Mouse (Mus musculus) hindbrain, embryonic 13.5 days (tissue): Measurements from ENCODE around the gene Ccr9. TPM values are rescaled to one million over a fixed set of nuclear protein-coding genes. Genes with fewer than 3 reads are reported as not detected.
"Not testable (repeated sequence)": the region's sequence is repeated elsewhere in the genome, so short reads cannot be mapped to it uniquely, and the experiment has no call there.

Experiments
- ATAC-seq: fragments of 200-750 bp; cut with Nextera tagmentation; 2 replicates; pipeline ENCODE4 v1.8.0; 2017; ENCODE audit warnings: moderate TSS enrichment; ENCODE audit not compliant: low FRiP score
- H3K27ac ChIP-seq: fragments of 300-500 bp; sonication (generic); 2 replicates; pipeline ENCODE4 v1.5.1; 2015; ENCODE audit warnings: inconsistent platforms, mild to moderate bottlenecking, moderate library complexity
- H3K27me3 ChIP-seq: fragments of 300-500 bp; sonication (generic); 2 replicates; pipeline ENCODE4 v1.6.1; 2015; ENCODE audit warnings: mild to moderate bottlenecking, inconsistent platforms
- H3K36me3 ChIP-seq: fragments of 300-500 bp; sonication (generic); 2 replicates; pipeline ENCODE4 v1.6.1; 2015; ENCODE audit warnings: mild to moderate bottlenecking, inconsistent platforms
- H3K4me1 ChIP-seq: fragments of 300-500 bp; sonication (generic); replicated peaks from 2 replicates; pipeline ENCODE4 v1.6.1; 2015; ENCODE audit warnings: inconsistent platforms
- H3K4me2 ChIP-seq: fragments of 300-500 bp; sonication (generic); 2 replicates; pipeline ENCODE4 v1.6.1; 2015; ENCODE audit warnings: inconsistent platforms, mild to moderate bottlenecking, moderate library complexity
- H3K4me3 ChIP-seq: fragments of 300-500 bp; sonication (generic); 2 replicates; pipeline ENCODE4 v1.5.1; 2015; ENCODE audit warnings: mild to moderate bottlenecking, inconsistent platforms
- H3K9ac ChIP-seq: fragments of 300-500 bp; sonication (generic); 2 replicates; pipeline ENCODE4 v1.6.1; 2015; ENCODE audit warnings: mild to moderate bottlenecking, inconsistent platforms
- H3K9me3 ChIP-seq: fragments of 300-500 bp; sonication (generic); 2 replicates; pipeline ENCODE4 v1.6.1; 2016; ENCODE audit warnings: inconsistent platforms
- WGBS: fragments of 180-500 bp; shearing (Covaris S2); methylation state at CpG from one replicate; pipeline ENCODE4 v1.1.7; 2015; 5-methylcytosine and 5-hydroxymethylcytosine counted together
- polyA plus RNA-seq: library from polyadenylated mRNA; unstranded; fragments of >200 nt; fragmentation: Nextera tagmentation; extraction: Ambion mirVana; gene quantifications from 2 replicates; pipeline ENCODE4 v1.2.1, GENCODE M21; 2015

Ccr9 gene
- polyA plus RNA-seq, 1 experiment from 2014 or later = 0.23 TPM

DNA sequence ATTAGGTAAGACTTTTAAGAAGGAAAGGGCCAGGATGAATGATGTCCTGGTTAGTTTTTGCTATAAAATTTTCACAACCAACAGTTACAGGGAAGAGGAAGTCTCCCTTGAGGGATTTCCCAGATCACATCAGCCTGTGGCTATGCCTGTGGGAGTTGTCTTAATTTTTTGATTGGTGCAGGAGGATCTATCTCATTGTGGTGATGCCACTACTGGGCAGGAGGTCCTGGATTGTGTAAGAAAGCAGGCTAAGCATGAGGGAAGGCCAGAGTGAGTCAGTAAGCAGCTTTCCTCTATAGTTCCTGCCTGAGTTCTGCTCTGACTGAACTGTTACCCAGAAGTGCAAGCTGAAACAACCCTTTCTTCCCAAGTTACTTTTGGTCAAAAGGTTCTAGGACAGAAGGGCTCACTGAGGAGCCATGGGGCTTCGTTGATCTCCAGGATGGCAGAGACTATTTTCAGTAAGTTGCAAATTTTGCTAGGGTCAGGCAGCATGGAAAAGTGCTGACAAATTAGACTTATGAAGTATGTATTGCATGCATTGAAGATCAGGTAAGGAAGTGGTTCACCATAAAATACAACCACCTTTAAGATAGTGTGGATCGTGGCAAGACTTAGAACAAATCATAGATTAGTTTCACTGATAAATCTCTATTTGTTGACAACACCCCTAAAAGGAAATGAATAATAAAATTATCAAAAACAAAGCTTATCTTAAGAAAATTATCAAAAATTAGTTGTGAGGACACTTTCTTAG lies 44.7 kb downstream of the Ccr9 start:
- Histone ChIP-seq H3K4me2 (no peak overlapping the region), H3K9me3 (no peaks in the 10 kb centered on the region), H3K9ac (no peak overlapping the region), H3K27me3 (peaks cover 5% of the 10 kb centered on the region; the same call in 1 of the 2 replicates), H3K4me1 (no peaks in the 10 kb centered on the region), H3K4me3 (no peak overlapping the region), H3K36me3 (no peaks in the 10 kb centered on the region), H3K27ac (no peak overlapping the region)
- WGBS = 86% methylated on average over 2 of the region's 2 CpGs
- ATAC-seq = no peak

DNA sequence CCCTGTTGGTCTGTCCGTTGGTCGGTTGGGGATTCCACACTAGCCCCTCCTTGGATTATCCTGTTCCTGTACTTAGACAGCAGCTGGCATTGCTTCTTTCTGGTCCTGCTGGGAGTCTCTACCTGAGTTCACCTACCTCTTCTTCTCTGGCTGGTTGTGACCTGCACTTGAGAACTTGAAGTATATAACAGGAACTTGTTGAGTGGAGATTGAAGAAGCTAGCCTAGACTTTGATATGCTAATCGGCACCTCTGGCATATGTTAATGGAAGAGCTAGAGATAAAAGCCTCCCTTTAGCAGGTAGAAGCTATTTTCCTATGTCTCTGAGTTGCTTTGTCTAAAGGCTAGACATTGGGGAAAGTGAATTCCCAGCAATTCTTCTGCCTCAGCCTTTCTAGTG lies 53.0 kb downstream of the Ccr9 start:
- Histone ChIP-seq H3K4me3 (no peak overlapping the region), H3K4me2 (no peak overlapping the region), H3K9ac (no peak overlapping the region), H3K27me3 (no peaks in the 10 kb centered on the region), H3K9me3 (no peaks in the 10 kb centered on the region), H3K27ac (no peak overlapping the region), H3K4me1 (no peaks in the 10 kb centered on the region), H3K36me3 (no peaks in the 10 kb centered on the region)
- no peak for ATAC-seq
- WGBS = 78% methylated on average over 3 of the region's 3 CpGs

DNA sequence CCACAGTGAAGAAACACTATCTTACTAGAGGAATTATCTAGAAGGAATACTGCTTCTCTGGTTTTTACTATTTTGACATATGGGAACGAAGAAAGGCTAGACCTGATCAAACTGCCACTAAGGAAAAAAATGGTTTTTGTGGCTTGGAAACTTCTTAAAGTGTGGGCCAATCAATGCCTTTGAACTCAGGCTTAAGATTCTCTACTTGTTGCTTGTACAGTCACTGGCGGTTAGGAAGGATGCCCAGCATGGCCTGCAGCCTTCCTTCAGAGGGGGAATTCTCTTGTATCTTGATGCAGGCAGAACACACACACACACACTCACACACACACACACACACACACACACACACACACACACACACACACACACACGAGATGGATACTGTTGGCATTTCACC lies 55.9 kb downstream of the Ccr9 start:
- 70% methylated on average over 3 of the region's 3 CpGs for WGBS
- H3K27ac ChIP-seq = no peak overlapping the region
- no peaks in the 10 kb centered on the region for H3K4me1 ChIP-seq
- H3K27me3 ChIP-seq = no peaks in the 10 kb centered on the region
- H3K4me3 ChIP-seq = no peak overlapping the region
- H3K9me3 ChIP-seq = no peaks in the 10 kb centered on the region
- H3K36me3 ChIP-seq = no peaks in the 10 kb centered on the region
- H3K9ac ChIP-seq = no peak overlapping the region
- H3K4me2 ChIP-seq = no peak overlapping the region
- no peak for ATAC-seq

DNA sequence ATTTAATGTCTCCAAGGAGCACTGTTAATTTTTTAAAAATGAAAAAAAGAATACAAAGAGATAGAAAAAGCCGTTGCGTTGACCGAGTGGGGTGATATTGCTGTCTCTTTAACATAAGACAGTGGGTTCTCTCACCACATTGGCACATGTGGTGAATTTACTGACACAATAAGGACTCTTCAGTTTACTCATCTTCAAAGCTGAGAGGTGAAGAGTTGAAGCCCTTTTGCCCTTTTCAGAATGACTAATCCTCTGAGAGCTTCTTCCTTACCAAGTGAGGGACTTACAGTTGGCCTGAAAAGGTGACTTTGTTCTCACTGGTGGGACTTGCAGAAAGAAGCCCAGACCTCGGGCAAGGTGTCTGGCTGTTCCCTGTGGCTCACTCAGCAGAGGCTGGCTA lies 62.6 kb downstream of the Ccr9 start:
- Histone ChIP-seq H3K27ac (no peak overlapping the region), H3K36me3 (no peaks in the 10 kb centered on the region), H3K9me3 (no peaks in the 10 kb centered on the region), H3K4me3 (no peak overlapping the region), H3K4me1 (no peaks in the 10 kb centered on the region), H3K9ac (no peak overlapping the region), H3K27me3 (no peaks in the 10 kb centered on the region), H3K4me2 (no peak overlapping the region)
- no peak for ATAC-seq
- WGBS = 83% methylated on average over 4 of the region's 4 CpGs

DNA sequence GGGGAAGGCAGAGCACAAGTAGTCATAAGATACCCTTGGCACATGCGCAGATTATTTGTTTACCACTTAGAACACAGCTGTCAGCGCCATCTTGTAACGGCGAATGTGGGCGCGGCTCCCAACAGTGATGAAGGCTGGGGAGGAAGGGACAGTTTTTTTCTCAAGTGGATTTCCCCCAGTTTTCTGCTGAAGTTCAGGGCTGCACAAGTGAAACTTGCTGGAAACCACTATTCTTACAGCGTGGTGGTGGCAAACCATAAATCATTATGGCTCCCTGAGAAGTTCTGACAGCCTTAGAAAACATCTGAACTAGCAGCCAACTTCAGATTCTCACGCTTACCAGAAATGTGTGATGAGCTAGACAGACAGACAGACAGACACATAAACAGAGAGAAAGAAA lies 71.4 kb downstream of the Ccr9 start:
- H3K9me3 ChIP-seq, H3K27me3 ChIP-seq, H3K4me3 ChIP-seq, H3K27ac ChIP-seq, H3K36me3 ChIP-seq, H3K4me2 ChIP-seq, ATAC-seq, H3K9ac ChIP-seq, H3K4me1 ChIP-seq: not testable (repeated sequence)
- WGBS = 86% methylated on average over 8 of the region's 8 CpGs

DNA sequence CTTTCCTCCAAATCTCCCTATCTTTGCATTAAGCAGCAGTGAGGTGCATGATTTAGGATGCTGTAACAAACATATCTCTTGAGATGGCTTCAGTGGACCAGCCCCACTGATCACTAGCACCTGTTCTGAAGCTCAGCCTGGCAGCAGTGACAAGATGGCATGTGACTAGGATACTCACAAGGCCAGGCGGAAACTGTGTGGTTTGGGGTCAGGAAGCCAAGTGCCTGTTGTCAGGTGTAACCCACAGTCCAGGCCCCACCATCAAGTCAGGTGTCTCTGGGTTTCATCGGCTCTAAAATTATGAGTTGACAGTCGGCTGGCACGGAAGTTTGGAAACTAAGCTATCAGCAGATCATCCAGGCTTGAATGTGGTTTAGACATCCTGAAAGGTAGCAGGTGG lies 76.1 kb downstream of the Ccr9 start:
- H3K27me3 ChIP-seq = no peaks in the 10 kb centered on the region
- no peak for ATAC-seq
- WGBS = 92% methylated on average over 4 of the region's 4 CpGs
- H3K9me3 ChIP-seq = no peaks in the 10 kb centered on the region
- H3K27ac ChIP-seq = no peak overlapping the region
- H3K4me2 ChIP-seq = no peak overlapping the region
- H3K36me3 ChIP-seq = no peaks in the 10 kb centered on the region
- H3K4me1 ChIP-seq = no peaks in the 10 kb centered on the region
- no peak overlapping the region for H3K9ac ChIP-seq
- H3K4me3 ChIP-seq = no peak overlapping the region

DNA sequence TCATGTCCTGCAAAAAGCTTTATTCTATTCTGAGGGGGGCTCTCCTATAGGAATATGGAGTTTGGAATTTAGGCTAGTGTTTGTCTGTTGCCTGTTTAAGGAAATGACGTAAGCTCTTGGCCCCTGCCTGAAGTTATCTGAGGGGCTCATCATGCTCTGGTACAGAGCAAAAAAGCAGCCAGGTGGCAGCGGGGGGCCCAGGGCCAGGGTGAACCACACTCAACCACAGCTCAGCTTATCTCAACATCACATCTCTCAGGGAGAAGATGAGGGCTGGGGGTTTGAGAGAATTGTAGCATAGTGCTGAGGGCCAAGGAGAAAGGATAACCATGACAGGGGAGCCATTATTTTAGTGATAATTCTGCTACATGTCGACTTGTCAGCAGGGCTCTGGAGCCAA lies 78.5 kb downstream of the Ccr9 start:
- no peak for ATAC-seq
- Histone ChIP-seq H3K4me3 (no peak overlapping the region), H3K9me3 (no peaks in the 10 kb centered on the region), H3K9ac (no peak overlapping the region), H3K27me3 (no peaks in the 10 kb centered on the region), H3K36me3 (no peaks in the 10 kb centered on the region), H3K27ac (no peak overlapping the region), H3K4me1 (no peaks in the 10 kb centered on the region), H3K4me2 (no peak overlapping the region)
- WGBS = 87% methylated on average over 3 of the region's 3 CpGs

DNA sequence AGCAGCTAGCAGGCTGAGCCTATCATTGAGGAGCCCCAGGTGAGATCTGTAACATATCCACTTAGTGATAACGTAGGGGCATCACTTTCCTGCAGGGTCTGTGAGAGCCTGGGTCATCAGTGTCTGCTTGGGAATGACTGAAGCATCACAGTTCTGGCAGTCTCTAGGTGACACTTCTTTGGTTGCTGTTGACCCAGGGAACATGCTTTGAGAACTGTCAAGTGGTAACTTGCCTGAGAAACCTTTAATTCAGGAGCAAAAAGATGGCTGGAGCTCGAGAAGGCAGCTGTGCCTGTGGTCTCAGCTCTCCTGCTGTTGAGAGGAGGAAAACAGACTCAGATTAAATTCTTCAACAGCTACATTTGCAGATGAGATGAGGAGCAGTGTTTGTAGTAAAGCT lies 79.1 kb downstream of the Ccr9 start:
- ATAC-seq = no peak

DNA sequence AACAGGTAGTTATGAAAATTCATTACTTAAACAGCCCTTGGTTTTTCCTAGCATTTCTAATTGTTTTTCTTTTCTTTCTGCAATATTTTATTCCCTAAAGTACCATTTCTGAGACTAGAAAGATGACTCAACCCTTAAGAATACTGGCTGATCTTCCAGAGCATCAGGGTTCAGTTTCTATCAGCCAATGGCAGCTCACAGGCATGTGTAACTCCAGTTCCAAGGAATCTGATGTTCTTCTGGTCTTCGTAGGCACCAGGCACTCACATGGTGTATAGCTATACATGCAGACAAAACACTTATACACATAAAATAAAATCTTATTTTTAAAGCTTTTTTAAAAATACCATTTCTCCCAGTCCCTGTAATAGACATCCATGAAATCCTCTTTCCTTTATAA lies 79.9 kb downstream of the Ccr9 start:
- Histone ChIP-seq H3K27ac (no peak overlapping the region), H3K4me3 (no peak overlapping the region), H3K27me3 (no peaks in the 10 kb centered on the region), H3K9me3 (no peaks in the 10 kb centered on the region), H3K4me1 (no peaks in the 10 kb centered on the region), H3K9ac (no peak overlapping the region), H3K36me3 (no peaks in the 10 kb centered on the region), H3K4me2 (no peak overlapping the region)
- no peak for ATAC-seq
- 85% methylated on average over 1 of the region's 1 CpGs for WGBS

More for the DNA sequence above, 79.1 kb downstream of the Ccr9 start:
- no peaks in the 10 kb centered on the region for H3K4me1 ChIP-seq
- H3K27me3 ChIP-seq = no peaks in the 10 kb centered on the region
- no peak overlapping the region for H3K4me3 ChIP-seq
- H3K36me3 ChIP-seq = no peaks in the 10 kb centered on the region
- no peak overlapping the region for H3K4me2 ChIP-seq
- H3K27ac ChIP-seq = no peak overlapping the region
- no peak overlapping the region for H3K9ac ChIP-seq
- H3K9me3 ChIP-seq = no peaks in the 10 kb centered on the region
- WGBS = 70% methylated on average over 2 of the region's 2 CpGs

DNA sequence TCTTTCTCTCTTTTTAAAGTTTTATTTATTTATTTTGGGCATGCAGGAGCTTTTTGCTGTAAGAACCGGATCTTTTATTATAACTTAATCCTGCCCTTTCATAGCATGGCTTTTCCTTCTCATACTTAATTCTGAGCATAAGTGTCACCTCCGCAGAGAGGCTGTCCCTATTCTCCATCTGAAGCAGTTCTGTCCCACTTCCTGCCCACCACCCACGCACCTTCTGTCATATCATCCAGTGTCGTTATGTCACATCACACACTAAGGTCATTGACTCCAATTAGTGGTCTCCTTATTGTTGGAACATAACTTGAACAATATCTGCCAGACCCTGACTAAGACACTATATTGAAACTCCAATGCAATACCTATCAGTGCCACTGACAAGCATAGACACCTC lies 80.4 kb downstream of the Ccr9 start:
- Histone ChIP-seq H3K4me2 (no peak overlapping the region), H3K36me3 (no peaks in the 10 kb centered on the region), H3K27ac (no peak overlapping the region), H3K27me3 (no peaks in the 10 kb centered on the region), H3K4me3 (no peak overlapping the region), H3K9me3 (no peaks in the 10 kb centered on the region), H3K9ac (no peak overlapping the region), H3K4me1 (no peaks in the 10 kb centered on the region)
- ATAC-seq = no peak
- 86% methylated on average over 4 of the region's 4 CpGs for WGBS

DNA sequence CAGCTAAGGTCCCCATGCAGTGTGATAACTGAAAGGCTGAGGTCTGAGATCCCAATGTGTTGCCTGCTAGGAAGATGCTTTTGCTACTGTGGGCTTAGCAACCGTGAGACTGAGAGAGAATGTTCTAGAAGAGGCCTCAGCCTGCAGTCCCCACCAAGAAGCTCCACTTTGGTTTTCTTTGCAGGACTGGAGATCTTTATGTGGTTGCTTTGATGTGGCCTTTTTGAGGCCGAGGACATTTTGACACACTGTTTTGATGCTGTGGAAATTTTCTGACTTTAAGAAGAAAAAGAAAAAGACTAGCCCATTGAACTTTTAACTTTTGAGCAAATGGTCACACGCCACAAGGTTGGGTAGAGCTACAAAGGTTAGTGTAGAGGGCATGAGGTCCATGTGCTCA lies 82.6 kb downstream of the Ccr9 start:
- no peak overlapping the region for H3K9ac ChIP-seq
- H3K27me3 ChIP-seq = no peaks in the 10 kb centered on the region
- ATAC-seq = no peak
- WGBS = 87% methylated on average over 3 of the region's 3 CpGs
- H3K36me3 ChIP-seq = no peaks in the 10 kb centered on the region
- no peaks in the 10 kb centered on the region for H3K4me1 ChIP-seq
- no peak overlapping the region for H3K4me2 ChIP-seq
- no peak overlapping the region for H3K4me3 ChIP-seq
- no peaks in the 10 kb centered on the region for H3K9me3 ChIP-seq
- no peak overlapping the region for H3K27ac ChIP-seq

DNA sequence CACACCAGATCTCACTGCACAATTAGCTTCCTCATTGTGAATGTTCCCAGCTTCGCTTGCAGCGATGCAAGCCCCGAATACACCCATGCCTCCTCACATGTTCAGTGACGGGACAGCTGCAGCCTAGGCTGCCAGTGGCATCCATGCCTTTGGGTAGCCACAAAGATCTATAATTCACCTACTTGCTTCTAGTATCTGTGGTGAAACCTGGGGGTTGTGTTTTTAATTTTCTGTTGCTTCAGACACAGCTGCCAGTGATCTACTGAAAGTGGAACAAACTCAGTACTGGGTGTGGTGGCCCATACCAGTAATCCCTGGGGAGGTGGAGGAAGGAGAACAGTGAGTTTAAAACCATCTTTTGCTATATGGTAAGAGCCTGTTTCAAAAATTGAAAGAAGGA lies 84.6 kb downstream of the Ccr9 start:
- Histone ChIP-seq H3K4me1 (no peaks in the 10 kb centered on the region), H3K9me3 (no peaks in the 10 kb centered on the region), H3K4me2 (no peak overlapping the region), H3K4me3 (no peak overlapping the region), H3K9ac (no peak overlapping the region), H3K27me3 (no peaks in the 10 kb centered on the region), H3K27ac (no peak overlapping the region), H3K36me3 (no peaks in the 10 kb centered on the region)
- WGBS = 89% methylated on average over 4 of the region's 4 CpGs
- ATAC-seq = no peak

DNA sequence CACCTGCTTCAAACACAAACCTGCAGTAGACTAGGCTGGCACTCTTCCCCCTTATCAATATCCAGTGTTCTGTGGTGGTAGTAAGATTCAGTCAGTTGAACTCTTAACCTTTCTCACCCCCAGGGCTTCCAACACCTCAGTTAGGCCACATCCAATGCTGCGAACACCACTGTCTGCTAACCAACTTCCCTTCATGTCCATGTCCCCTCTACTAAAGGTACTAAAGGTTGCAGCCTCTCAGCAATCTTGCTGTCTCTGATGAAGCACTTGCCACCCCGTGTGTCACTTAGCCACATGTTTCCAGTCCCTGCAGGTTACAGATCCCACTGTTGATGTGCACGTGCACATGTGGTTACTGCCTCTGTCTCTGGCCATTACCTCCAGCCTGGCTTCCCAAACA lies 85.5 kb downstream of the Ccr9 start:
- H3K36me3 ChIP-seq = no peaks in the 10 kb centered on the region
- no peaks in the 10 kb centered on the region for H3K4me1 ChIP-seq
- H3K9me3 ChIP-seq = no peaks in the 10 kb centered on the region
- no peak overlapping the region for H3K27ac ChIP-seq
- H3K9ac ChIP-seq = no peak overlapping the region
- no peak overlapping the region for H3K4me2 ChIP-seq
- H3K27me3 ChIP-seq = no peaks in the 10 kb centered on the region
- ATAC-seq = no peak
- 91% methylated on average over 3 of the region's 3 CpGs for WGBS
- no peak overlapping the region for H3K4me3 ChIP-seq
